Mouse (Mus musculus) kidney, embryonic 14.5 days (tissue): ENCODE measurements at regions not wholly inside any gene's neighbourhood (a gene's known extent, or its start where the extent isn't known, plus 50 kb on each side); places are given as distances from the start of the nearest gene placed in this dataset.
A peak's percentile ranks its signal among the peaks of the same experiment; 100 is the strongest.

Experiments used
- ATAC-seq: fragments of 200-750 bp; cut with Nextera tagmentation; 2 replicates; pipeline ENCODE4 v1.8.0; 2017; ENCODE audit warnings: moderate number of reproducible peaks, mild to moderate bottlenecking, moderate TSS enrichment, moderate library complexity; ENCODE audit not compliant: low FRiP score, low TSS enrichment
- H3K27ac ChIP-seq: fragments of 300-500 bp; sonication (generic); 2 replicates; pipeline ENCODE4 v1.5.1; 2014; ENCODE audit warnings: low read depth, mild to moderate bottlenecking, low read length, moderate library complexity, mixed read lengths
- H3K27me3 ChIP-seq: fragments of 300-500 bp; sonication (generic); 2 replicates; pipeline ENCODE4 v1.6.1; 2014; ENCODE audit warnings: mild to moderate bottlenecking, low read length; ENCODE audit not compliant: control insufficient read depth, insufficient read depth
- H3K36me3 ChIP-seq: fragments of 300-500 bp; sonication (generic); 2 replicates; pipeline ENCODE4 v1.6.1; 2014; ENCODE audit warnings: low read length, mixed read lengths; ENCODE audit not compliant: control insufficient read depth, insufficient read depth
- H3K4me1 ChIP-seq: fragments of 300-500 bp; sonication (generic); 2 replicates; pipeline ENCODE4 v1.6.1; 2014; ENCODE audit warnings: low read length, mixed read lengths; ENCODE audit not compliant: control insufficient read depth, insufficient read depth
- H3K4me2 ChIP-seq: fragments of 300-500 bp; sonication (generic); replicated peaks from 2 replicates; pipeline ENCODE4 v1.6.1; 2014; ENCODE audit warnings: low read depth, mild to moderate bottlenecking, low read length
- H3K4me3 ChIP-seq: fragments of 300-500 bp; sonication (generic); 2 replicates; pipeline ENCODE4 v1.5.1; 2014; ENCODE audit warnings: mild to moderate bottlenecking, low read length
- H3K9ac ChIP-seq: fragments of 300-500 bp; sonication (generic); 2 replicates; pipeline ENCODE4 v1.6.1; 2014; ENCODE audit warnings: low read depth, mild to moderate bottlenecking, low read length, moderate library complexity
- H3K9me3 ChIP-seq: fragments of 300-500 bp; sonication (generic); 2 replicates; pipeline ENCODE4 v1.6.1; 2016; ENCODE audit warnings: low read length; ENCODE audit not compliant: control insufficient read depth
- WGBS: fragments of 180-500 bp; shearing (Covaris S2); extraction: QIAGEN DNeasy Blood & Tissue Kit; methylation state at CpG from one replicate; pipeline ENCODE4 v1.1.7; 2014; 5-methylcytosine and 5-hydroxymethylcytosine counted together

DNA sequence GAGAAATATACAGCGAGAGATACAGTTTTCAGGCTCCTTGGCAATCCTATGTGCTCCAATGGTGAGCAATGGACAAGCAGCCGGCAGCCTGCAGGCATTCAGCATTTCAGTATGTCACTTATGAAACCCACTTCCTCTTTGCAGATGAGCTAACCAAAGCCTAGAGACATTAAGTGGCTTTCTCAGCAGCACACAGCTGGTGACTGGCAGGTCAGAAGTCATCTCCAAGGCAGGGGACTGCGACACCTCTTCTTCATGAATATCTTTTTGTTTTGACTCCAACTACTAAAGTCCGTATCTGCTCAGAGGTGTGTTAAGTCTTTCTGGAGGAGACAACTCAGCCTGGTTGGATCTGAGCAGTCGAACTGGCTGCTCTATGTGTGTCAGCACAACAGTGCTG, 528.8 kb upstream of the Kdm8 start:
- ATAC-seq: no peak
- 79% methylated on average over 5 of the region's 5 CpGs for WGBS

DNA sequence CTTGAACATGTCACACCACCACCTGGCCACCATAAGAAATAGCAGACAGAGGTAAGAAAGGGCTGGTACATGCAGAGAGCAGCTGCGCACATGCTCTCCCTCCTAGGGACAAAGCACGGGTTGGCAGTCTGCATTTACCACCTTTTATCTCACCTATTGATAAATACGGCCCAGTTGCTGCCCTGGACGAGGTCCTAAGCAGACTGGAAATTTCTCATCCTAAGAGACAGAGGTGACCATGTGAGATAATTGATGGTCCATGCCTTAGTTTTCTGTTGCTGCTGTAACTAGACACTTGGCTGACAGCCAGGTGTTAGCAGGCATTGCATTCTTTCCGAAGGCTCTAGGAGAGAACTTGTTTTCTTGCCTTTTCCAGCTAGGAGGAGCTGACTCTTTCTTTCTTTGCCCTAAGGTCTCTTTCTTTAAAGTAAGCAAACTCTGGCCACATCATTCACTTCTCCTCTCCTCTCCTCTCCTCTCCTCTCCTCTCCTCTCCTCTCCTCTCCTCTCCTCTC, 526.8 kb upstream of the Kdm8 start:
- no peaks in the 10 kb centered on the region for H3K27me3 ChIP-seq
- no peaks in the 10 kb centered on the region for H3K9me3 ChIP-seq
- H3K36me3 ChIP-seq: no peaks in the 10 kb centered on the region
- H3K27ac ChIP-seq: no peak overlapping the region
- no peak overlapping the region for H3K4me2 ChIP-seq
- peak; percentile 49 for ATAC-seq
- 24% methylated on average over 5 of the region's 5 CpGs for WGBS
- no peak overlapping the region for H3K9ac ChIP-seq
- H3K4me3 ChIP-seq: no peak overlapping the region
- no peaks in the 10 kb centered on the region for H3K4me1 ChIP-seq

More for the DNA sequence above, 528.8 kb upstream of the Kdm8 start:
- no peaks in the 10 kb centered on the region for H3K9me3 ChIP-seq
- H3K36me3 ChIP-seq: no peaks in the 10 kb centered on the region
- no peak overlapping the region for H3K27ac ChIP-seq
- H3K9ac ChIP-seq: no peak overlapping the region
- no peak overlapping the region for H3K4me2 ChIP-seq
- H3K27me3 ChIP-seq: no peaks in the 10 kb centered on the region
- H3K4me1 ChIP-seq: no peaks in the 10 kb centered on the region
- H3K4me3 ChIP-seq: no peak overlapping the region

DNA sequence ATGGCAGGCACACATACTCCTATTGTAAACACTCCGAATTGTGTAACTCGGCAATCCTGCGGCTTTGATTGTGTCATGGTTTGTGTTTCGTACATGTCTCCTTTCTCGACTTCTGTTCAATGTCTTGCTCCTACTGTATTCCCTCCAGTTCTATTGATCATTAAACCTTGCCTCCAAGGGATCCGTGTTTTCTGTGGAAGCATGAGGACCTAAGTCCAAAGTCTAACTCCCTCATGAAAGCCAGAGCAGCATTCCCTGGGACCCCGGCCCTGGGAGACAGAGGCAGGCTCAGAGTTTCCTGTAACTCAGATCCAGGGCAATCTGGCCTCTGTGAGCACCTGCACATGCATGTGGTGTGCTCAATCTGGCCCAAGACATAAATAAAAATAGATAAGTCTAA, 521.7 kb upstream of the Kdm8 start:
- Histone ChIP-seq H3K9me3 (no peaks in the 10 kb centered on the region), H3K4me1 (no peaks in the 10 kb centered on the region), H3K4me2 (no peak overlapping the region), H3K27ac (no peak overlapping the region), H3K4me3 (no peak overlapping the region), H3K27me3 (no peaks in the 10 kb centered on the region), H3K36me3 (no peaks in the 10 kb centered on the region), H3K9ac (no peak overlapping the region)
- no peak for ATAC-seq
- WGBS: 89% methylated on average over 7 of the region's 7 CpGs

DNA sequence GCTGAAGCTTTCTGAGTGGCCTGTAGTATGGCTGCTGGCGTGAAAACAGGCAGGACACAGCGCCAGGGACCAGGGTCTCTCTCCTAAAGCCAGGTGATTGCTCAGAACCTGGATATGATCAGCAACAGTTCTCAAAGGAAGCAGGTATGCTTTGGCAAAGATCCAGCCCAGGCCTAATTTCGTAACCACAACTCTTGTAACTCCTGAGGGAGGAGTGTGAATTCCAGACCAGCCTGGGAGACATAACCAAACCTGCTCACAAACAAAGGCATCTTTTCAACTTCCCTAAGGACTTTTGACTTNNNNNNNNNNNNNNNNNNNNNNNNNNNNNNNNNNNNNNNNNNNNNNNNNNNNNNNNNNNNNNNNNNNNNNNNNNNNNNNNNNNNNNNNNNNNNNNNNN, 510.9 kb upstream of the Kdm8 start:
- H3K36me3 ChIP-seq: no peaks in the 10 kb centered on the region
- 76% methylated on average over 3 of the region's 3 CpGs for WGBS
- H3K27me3 ChIP-seq: no peaks in the 10 kb centered on the region
- H3K4me1 ChIP-seq: no peaks in the 10 kb centered on the region
- ATAC-seq: no peak
- H3K4me3 ChIP-seq: no peak overlapping the region
- H3K9ac ChIP-seq: no peak overlapping the region
- no peaks in the 10 kb centered on the region for H3K9me3 ChIP-seq
- H3K27ac ChIP-seq: no peak overlapping the region
- H3K4me2 ChIP-seq: no peak overlapping the region

- 82% methylated on average over 1 of the region's 1 CpGs for WGBS
- no peak for ATAC-seq
- H3K27ac ChIP-seq: no peak overlapping the region
Observed at GRCm38 (mm10) chr7:124939357-124939756, 505.1 kb upstream of the Kdm8 start.

GRCm38 (mm10) chr7:124941527-124941926, 502.9 kb upstream of the Kdm8 start:
- Histone ChIP-seq H3K36me3 (no peaks in the 10 kb centered on the region), H3K4me2 (no peak overlapping the region), H3K27me3 (no peaks in the 10 kb centered on the region), H3K4me1 (no peaks in the 10 kb centered on the region), H3K4me3 (no peak overlapping the region), H3K9ac (no peak overlapping the region), H3K27ac (no peak overlapping the region), H3K9me3 (no peaks in the 10 kb centered on the region)
- no peak for ATAC-seq
- 25% methylated on average over 4 of the region's 4 CpGs for WGBS

More at GRCm38 (mm10) chr7:124939357-124939756, 505.1 kb upstream of the Kdm8 start:
- Histone ChIP-seq H3K9ac (no peak overlapping the region), H3K36me3 (no peaks in the 10 kb centered on the region), H3K9me3 (no peaks in the 10 kb centered on the region), H3K4me3 (no peak overlapping the region), H3K4me1 (no peaks in the 10 kb centered on the region), H3K4me2 (no peak overlapping the region), H3K27me3 (no peaks in the 10 kb centered on the region)

GRCm38 (mm10) chr7:124946424-124946823, 498.1 kb upstream of the Kdm8 start:
- H3K9me3 ChIP-seq: no peaks in the 10 kb centered on the region
- H3K36me3 ChIP-seq: no peaks in the 10 kb centered on the region
- ATAC-seq: no peak
- no peak overlapping the region for H3K4me2 ChIP-seq
- H3K4me3 ChIP-seq: no peak overlapping the region
- H3K9ac ChIP-seq: no peak overlapping the region
- WGBS: 76% methylated on average over 1 of the region's 1 CpGs
- no peaks in the 10 kb centered on the region for H3K27me3 ChIP-seq
- no peaks in the 10 kb centered on the region for H3K4me1 ChIP-seq
- H3K27ac ChIP-seq: no peak overlapping the region

DNA sequence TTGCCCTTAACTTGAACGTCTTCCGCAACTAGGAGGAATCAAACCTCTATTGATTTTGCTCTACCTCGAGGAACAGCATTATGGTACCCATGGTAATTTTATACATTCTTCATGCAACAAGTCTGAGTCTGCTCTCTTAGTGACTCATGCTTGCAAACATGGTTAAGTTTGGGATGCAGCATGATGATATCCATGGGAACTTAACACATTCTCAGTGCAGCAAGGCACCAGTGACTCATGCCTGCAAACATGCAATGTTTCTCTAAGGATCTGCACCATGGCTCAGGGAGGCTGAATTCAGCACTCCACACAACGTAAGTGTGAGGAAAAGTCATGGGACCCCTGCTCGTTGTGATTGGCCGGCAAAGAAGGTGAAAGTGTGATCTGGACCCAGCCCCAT, 487.1 kb upstream of the Kdm8 start:
- no peak for ATAC-seq
- Histone ChIP-seq H3K4me1 (no peaks in the 10 kb centered on the region), H3K4me3 (no peak overlapping the region), H3K4me2 (no peak overlapping the region), H3K9ac (no peak overlapping the region), H3K36me3 (no peaks in the 10 kb centered on the region), H3K9me3 (no peaks in the 10 kb centered on the region), H3K27ac (no peak overlapping the region), H3K27me3 (no peaks in the 10 kb centered on the region)
- 82% methylated on average over 6 of the region's 6 CpGs for WGBS

GRCm38 (mm10) chr7:124974870-124975488, 469.5 kb upstream of the Kdm8 start:
- Histone ChIP-seq H3K4me1 (no peaks in the 10 kb centered on the region), H3K9me3 (no peaks in the 10 kb centered on the region), H3K36me3 (no peaks in the 10 kb centered on the region), H3K4me3 (no peak overlapping the region), H3K4me2 (no peak overlapping the region), H3K9ac (no peak overlapping the region), H3K27me3 (no peaks in the 10 kb centered on the region), H3K27ac (no peak overlapping the region)
- ATAC-seq: no peak
- WGBS: 75% methylated on average over 5 of the region's 5 CpGs
